Mouse (Mus musculus) urinary bladder, postnatal 4 days (tissue): Measurements from ENCODE around the gene Pan3.

Experiments used
- DNase-seq, 2 experiments: peaks; one replicate each; pipeline ENCODE4 v3.0.0; 2021 to 2022; ENCODE audit warnings: low spot score in 2 of 2

The Pan3 gene

GRCm38 (mm10) chr5:147484142-147484541, 54.2 kb downstream of the Pan3 start:
- DNase-seq, result no peak

- DNase-seq, result no peak
Observed at GRCm38 (mm10) chr5:147489226-147489625, 59.3 kb downstream of the Pan3 start.

- DNase-seq, result no peak
Observed at GRCm38 (mm10) chr5:147490907-147491306, 60.9 kb downstream of the Pan3 start.

GRCm38 (mm10) chr5:147492511-147492910, 62.5 kb downstream of the Pan3 start:
- no peak for DNase-seq

GRCm38 (mm10) chr5:147493205-147493604, 63.2 kb downstream of the Pan3 start:
- no peak for DNase-seq

- DNase-seq, result no peak
Observed at GRCm38 (mm10) chr5:147493685-147494084, 63.7 kb downstream of the Pan3 start.

- no peak for DNase-seq
Observed at GRCm38 (mm10) chr5:147494388-147494787, 64.4 kb downstream of the Pan3 start.

GRCm38 (mm10) chr5:147494791-147495376, 64.9 kb downstream of the Pan3 start:
- DNase-seq, result no peak

- no peak for DNase-seq
Observed at GRCm38 (mm10) chr5:147495961-147496360, 66.0 kb downstream of the Pan3 start.

GRCm38 (mm10) chr5:147496921-147497320, 67.0 kb downstream of the Pan3 start:
- no peak for DNase-seq

- DNase-seq, result no peak
Observed at GRCm38 (mm10) chr5:147497714-147498113, 67.8 kb downstream of the Pan3 start.

GRCm38 (mm10) chr5:147501456-147501998, 71.6 kb downstream of the Pan3 start:
- no peak for DNase-seq

- no peak for DNase-seq
Observed at GRCm38 (mm10) chr5:147502921-147503320, 73.0 kb downstream of the Pan3 start.

GRCm38 (mm10) chr5:147511350-147511749, 81.4 kb downstream of the Pan3 start:
- no peak for DNase-seq

GRCm38 (mm10) chr5:147527006-147527405, 97.0 kb downstream of the Pan3 start:
- DNase-seq, result no peak

- DNase-seq, result no peak
Observed at GRCm38 (mm10) chr5:147527788-147528187, 97.8 kb downstream of the Pan3 start.

- DNase-seq, result no peak
Observed at GRCm38 (mm10) chr5:147532031-147532430, 102.1 kb downstream of the Pan3 start.

GRCm38 (mm10) chr5:147539409-147539808, 109.4 kb downstream of the Pan3 start:
- DNase-seq, result no peak

GRCm38 (mm10) chr5:147539815-147540214, 109.9 kb downstream of the Pan3 start:
- no peak for DNase-seq

- DNase-seq, result no peak
Observed at GRCm38 (mm10) chr5:147542291-147542690, 112.3 kb downstream of the Pan3 start.

- DNase-seq, result no peak
Observed at GRCm38 (mm10) chr5:147545731-147546241, 115.8 kb downstream of the Pan3 start.

GRCm38 (mm10) chr5:147549016-147549755, 119.2 kb downstream of the Pan3 start:
- no peak for DNase-seq
